Mouse (Mus musculus): ENCODE measurements around the gene Mboat7.

The Mboat7 gene

GRCm38 (mm10) chr7:3643412-3643811 is 49.9 kb downstream of the Mboat7 start:
- no peak for DNase-seq

- no peak for DNase-seq
Observed at GRCm38 (mm10) chr7:3630478-3630815, 62.9 kb downstream of the Mboat7 start.

- DNase-seq = peak; percentile 94
Observed at GRCm38 (mm10) chr7:3629543-3630477, 63.5 kb downstream of the Mboat7 start, which contains the start of the genes Tfpt and Prpf31. TSS of gene Tfpt (minus strand) at chr7:3629929. TSS of gene Prpf31 (plus strand) at chr7:3629985.

GRCm38 (mm10) chr7:3629030-3629429 is 64.3 kb downstream of the Mboat7 start:
- peak; percentile 59 for DNase-seq
